Mouse (Mus musculus) midbrain, embryonic 15.5 days (tissue): ENCODE data around the gene Ppp2r3d. TPM values are rescaled to one million over a fixed set of nuclear protein-coding genes. Genes with fewer than 3 reads are reported as not detected.

ENCODE experiments used
- ATAC-seq: fragments of 200-750 bp; cut with Nextera tagmentation; replicated peaks from 2 replicates; pipeline ENCODE4 v1.8.0; 2017; ENCODE audit warnings: moderate TSS enrichment
- H3K27ac ChIP-seq: fragments of 300-500 bp; sonication (generic); 2 replicates; pipeline ENCODE4 v1.5.1; 2015; ENCODE audit warnings: mild to moderate bottlenecking, inconsistent platforms
- H3K27me3 ChIP-seq: fragments of 300-500 bp; sonication (generic); replicated peaks from 2 replicates; pipeline ENCODE4 v1.6.1; 2015; ENCODE audit warnings: inconsistent platforms
- H3K36me3 ChIP-seq: fragments of 300-500 bp; sonication (generic); replicated peaks from 2 replicates; pipeline ENCODE4 v1.6.1; 2015; ENCODE audit warnings: inconsistent platforms
- H3K4me1 ChIP-seq: fragments of 300-500 bp; sonication (generic); 2 replicates; pipeline ENCODE4 v1.6.1; 2015; ENCODE audit warnings: inconsistent platforms
- H3K4me2 ChIP-seq: fragments of 300-500 bp; sonication (generic); 2 replicates; pipeline ENCODE4 v1.6.1; 2015; ENCODE audit warnings: inconsistent platforms, mild to moderate bottlenecking, moderate library complexity
- H3K4me3 ChIP-seq: fragments of 300-500 bp; sonication (generic); 2 replicates; pipeline ENCODE4 v1.5.1; 2015; ENCODE audit warnings: mild to moderate bottlenecking, inconsistent platforms
- H3K9ac ChIP-seq: fragments of 300-500 bp; sonication (generic); 2 replicates; pipeline ENCODE4 v1.6.1; 2015; ENCODE audit warnings: mild to moderate bottlenecking, inconsistent platforms
- H3K9me3 ChIP-seq: fragments of 300-500 bp; sonication (generic); 2 replicates; pipeline ENCODE4 v1.6.1; 2016; ENCODE audit warnings: inconsistent platforms
- WGBS: fragments of 180-500 bp; shearing (Covaris S2); methylation state at CpG from one replicate; pipeline ENCODE4 v1.1.7; 2015; ENCODE audit warnings: mixed read lengths; 5-methylcytosine and 5-hydroxymethylcytosine counted together
- polyA plus RNA-seq: library from polyadenylated mRNA; unstranded; fragments of >200 nt; fragmentation: Nextera tagmentation; extraction: Ambion mirVana; gene quantifications from 2 replicates; pipeline ENCODE4 v1.2.1, GENCODE M21; 2015

Ppp2r3d gene
- polyA plus RNA-seq, 1 experiment from 2014 or later, result 179 TPM

DNA sequence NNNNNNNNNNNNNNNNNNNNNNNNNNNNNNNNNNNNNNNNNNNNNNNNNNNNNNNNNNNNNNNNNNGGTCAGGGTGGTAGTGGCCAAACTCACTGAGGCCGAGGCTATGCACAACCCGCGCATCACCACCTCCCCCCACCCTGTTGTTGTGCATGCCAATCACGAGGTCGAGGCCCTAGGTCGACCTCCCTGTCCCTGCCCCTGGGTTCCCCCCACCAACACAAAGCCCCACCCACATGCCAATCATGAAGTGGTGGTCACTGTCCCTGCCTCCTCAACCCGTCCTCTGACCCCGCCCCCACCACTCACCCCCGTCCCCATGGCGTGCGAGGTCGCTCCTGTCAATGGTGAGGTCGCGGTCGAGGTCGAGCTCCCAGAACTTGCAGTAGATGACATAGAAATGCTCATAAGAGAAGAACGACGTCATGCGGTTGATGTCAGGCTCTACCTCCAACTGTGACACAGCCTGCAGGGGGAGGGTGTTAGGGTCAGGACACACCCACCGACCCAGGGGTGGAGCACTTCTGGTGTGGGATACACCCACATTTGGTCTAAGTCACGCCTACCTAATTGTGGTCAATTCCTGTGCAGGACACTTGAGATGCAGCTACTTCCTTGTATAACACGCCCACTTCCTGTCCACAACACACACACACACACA, 37.9 kb downstream of the Ppp2r3d start:
- peaks cover 33% of the 10 kb centered on the region for H3K36me3 ChIP-seq
- no peaks in the 10 kb centered on the region for H3K27me3 ChIP-seq
- H3K27ac ChIP-seq, result no peak overlapping the region
- no peak overlapping the region for H3K4me3 ChIP-seq
- ATAC-seq, result peak; percentile 6; the same call in 1 of the 2 replicates
- H3K9ac ChIP-seq, result no peak overlapping the region
- H3K4me1 ChIP-seq, result no peaks in the 10 kb centered on the region
- WGBS, result 96% methylated on average over 19 of the region's 22 CpGs
- H3K4me2 ChIP-seq, result no peak overlapping the region
- peaks cover 15% of the 10 kb centered on the region for H3K9me3 ChIP-seq

- Histone ChIP-seq H3K4me3 (peak overlapping the region; percentile 77), H3K9ac (peak overlapping the region; percentile 64), H3K27ac (peak overlapping the region; percentile 97), H3K36me3 (no peaks in the 10 kb centered on the region), H3K27me3 (no peaks in the 10 kb centered on the region), H3K9me3 (no peaks in the 10 kb centered on the region), H3K4me1 (no peaks in the 10 kb centered on the region; the same call in 1 of the 2 replicates), H3K4me2 (peak overlapping the region; percentile 71)
- under 1% methylated on average over 46 of the region's 47 CpGs for WGBS
- peak; percentile 48 for ATAC-seq
These were observed 51.2 kb downstream of the Ppp2r3d start for GRCm38 (mm10) chr9:124425411-124425885.

- H3K4me1 ChIP-seq, result no peaks in the 10 kb centered on the region; the same call in 1 of the 2 replicates
- H3K27ac ChIP-seq, result peak overlapping the region; percentile 97
- no peaks in the 10 kb centered on the region for H3K9me3 ChIP-seq
- WGBS, result under 1% methylated on average over 48 of the region's 48 CpGs
- H3K4me2 ChIP-seq, result peak overlapping the region; percentile 71
- H3K4me3 ChIP-seq, result peak overlapping the region; percentile 77
- no peaks in the 10 kb centered on the region for H3K36me3 ChIP-seq
- no peaks in the 10 kb centered on the region for H3K27me3 ChIP-seq
- H3K9ac ChIP-seq, result peak overlapping the region; percentile 72
- ATAC-seq, result peak; percentile 81
These were observed 51.9 kb downstream of the Ppp2r3d start for GRCm38 (mm10) chr9:124424542-124425410.

DNA sequence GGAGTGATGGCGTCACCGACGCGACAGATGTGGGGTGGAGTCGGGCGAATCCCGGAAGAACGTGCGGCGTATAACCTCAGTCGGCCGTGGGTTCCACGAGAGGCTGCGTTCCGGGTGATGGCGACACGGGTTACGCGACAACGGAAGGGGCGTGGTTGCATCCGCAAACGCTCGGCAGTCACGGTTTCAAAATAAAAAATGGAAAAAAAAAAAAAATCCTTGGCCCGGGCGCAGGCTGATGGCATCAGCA, 52.5 kb downstream of the Ppp2r3d start:
- peak overlapping the region; percentile 97 for H3K27ac ChIP-seq
- H3K4me1 ChIP-seq, result no peaks in the 10 kb centered on the region; the same call in 1 of the 2 replicates
- H3K27me3 ChIP-seq, result no peaks in the 10 kb centered on the region
- H3K4me3 ChIP-seq, result peak overlapping the region; percentile 77
- peak overlapping the region; percentile 72 for H3K9ac ChIP-seq
- peak overlapping the region; percentile 71 for H3K4me2 ChIP-seq
- 0% methylated on average over 27 of the region's 27 CpGs for WGBS
- no peaks in the 10 kb centered on the region for H3K9me3 ChIP-seq
- peak; percentile 41 for ATAC-seq
- no peaks in the 10 kb centered on the region for H3K36me3 ChIP-seq

GRCm38 (mm10) chr9:124423552-124424291, 53.0 kb downstream of the Ppp2r3d start:
- peak overlapping the region; percentile 71 for H3K4me2 ChIP-seq
- H3K9ac ChIP-seq, result peak overlapping the region; percentile 72
- H3K4me1 ChIP-seq, result no peaks in the 10 kb centered on the region; the same call in 1 of the 2 replicates
- ATAC-seq, result peak; percentile 84
- peak overlapping the region; percentile 77 for H3K4me3 ChIP-seq
- no peaks in the 10 kb centered on the region for H3K36me3 ChIP-seq
- WGBS, result under 1% methylated on average over 74 of the region's 74 CpGs
- no peaks in the 10 kb centered on the region for H3K27me3 ChIP-seq
- no peaks in the 10 kb centered on the region for H3K9me3 ChIP-seq
- peak overlapping the region; percentile 97 for H3K27ac ChIP-seq

DNA sequence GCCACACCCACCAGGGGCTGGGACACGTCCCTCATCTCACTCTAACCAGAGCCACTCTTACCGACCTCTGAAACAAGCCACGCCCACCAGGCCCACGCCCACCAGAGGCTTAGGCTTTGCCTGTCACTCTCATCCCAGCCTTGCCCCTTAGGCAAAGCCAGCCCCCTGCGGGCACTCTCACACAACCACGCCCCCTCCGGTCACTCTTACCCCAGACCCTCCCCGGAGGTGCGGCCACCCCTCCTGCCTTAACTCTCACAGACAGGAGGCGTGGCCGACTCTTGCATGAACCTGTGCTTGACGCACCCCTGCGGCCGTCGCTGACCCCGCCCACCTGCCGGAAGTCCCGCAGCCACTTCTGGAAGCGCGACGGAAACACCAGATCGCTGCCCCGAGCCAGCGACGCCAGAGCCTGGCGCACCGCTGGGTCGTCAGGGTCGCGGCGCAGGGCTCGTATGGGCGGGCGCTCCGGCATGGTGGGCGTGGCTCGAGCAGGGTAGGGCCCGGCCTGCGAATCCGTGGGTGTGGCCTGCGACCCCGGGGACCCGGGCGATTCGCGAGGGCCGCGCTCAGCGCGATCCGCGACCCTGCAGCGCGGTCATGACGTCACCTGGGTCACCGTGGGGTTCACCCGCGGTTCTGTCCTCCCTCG, 53.7 kb downstream of the Ppp2r3d start:
- no peaks in the 10 kb centered on the region for H3K36me3 ChIP-seq
- H3K4me2 ChIP-seq, result peak overlapping the region; percentile 71
- WGBS, result under 1% methylated on average over 59 of the region's 59 CpGs
- no peaks in the 10 kb centered on the region; the same call in 1 of the 2 replicates for H3K4me1 ChIP-seq
- no peaks in the 10 kb centered on the region for H3K27me3 ChIP-seq
- H3K4me3 ChIP-seq, result peak overlapping the region; percentile 77
- peak overlapping the region; percentile 72 for H3K9ac ChIP-seq
- H3K9me3 ChIP-seq, result no peaks in the 10 kb centered on the region
- ATAC-seq, result peak; percentile 60
- H3K27ac ChIP-seq, result peak overlapping the region; percentile 97

- Histone ChIP-seq H3K9ac (peak overlapping the region; percentile 72), H3K27me3 (no peaks in the 10 kb centered on the region), H3K4me2 (peak overlapping the region; percentile 71), H3K36me3 (no peaks in the 10 kb centered on the region), H3K9me3 (no peaks in the 10 kb centered on the region), H3K4me1 (no peaks in the 10 kb centered on the region; the same call in 1 of the 2 replicates), H3K27ac (peak overlapping the region; percentile 97), H3K4me3 (peak overlapping the region; percentile 77)
- WGBS, result 4% methylated on average over 21 of the region's 25 CpGs
- no peak; the same call in 1 of the 2 replicates for ATAC-seq
These were observed 54.3 kb downstream of the Ppp2r3d start for GRCm38 (mm10) chr9:124422427-124422826.

DNA sequence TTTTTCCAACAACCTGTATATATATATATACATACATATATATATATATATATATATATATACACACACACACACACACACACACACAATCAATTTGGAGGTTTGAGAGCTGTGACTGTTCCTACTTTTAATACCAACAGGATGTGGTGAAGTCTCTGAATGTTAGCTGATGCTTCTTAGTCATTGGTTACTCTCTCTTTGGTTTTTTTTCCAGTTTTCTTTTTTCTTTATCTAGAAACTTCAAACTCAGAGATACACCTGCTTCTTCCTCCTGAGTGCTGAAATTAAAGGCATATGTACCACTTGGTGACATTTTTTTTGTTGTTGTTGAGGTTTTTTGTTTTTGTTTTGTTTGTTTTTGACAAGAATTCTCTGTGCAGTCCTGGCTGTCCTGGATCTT, 63.8 kb downstream of the Ppp2r3d start:
- no peak overlapping the region for H3K27ac ChIP-seq
- no peaks in the 10 kb centered on the region for H3K36me3 ChIP-seq
- no peak overlapping the region for H3K9ac ChIP-seq
- no peak for ATAC-seq
- no peaks in the 10 kb centered on the region for H3K4me1 ChIP-seq
- H3K9me3 ChIP-seq, result no peaks in the 10 kb centered on the region
- H3K27me3 ChIP-seq, result no peaks in the 10 kb centered on the region
- H3K4me3 ChIP-seq, result no peak overlapping the region
- no peak overlapping the region for H3K4me2 ChIP-seq

GRCm38 (mm10) chr9:124411553-124411952, 65.1 kb downstream of the Ppp2r3d start:
- Histone ChIP-seq H3K9ac (no peak overlapping the region), H3K36me3 (no peaks in the 10 kb centered on the region), H3K4me2 (no peak overlapping the region), H3K9me3 (no peaks in the 10 kb centered on the region), H3K27me3 (no peaks in the 10 kb centered on the region), H3K27ac (no peak overlapping the region), H3K4me3 (no peak overlapping the region), H3K4me1 (no peaks in the 10 kb centered on the region)
- no peak for ATAC-seq
- WGBS, result 76% methylated on average over 1 of the region's 1 CpGs

DNA sequence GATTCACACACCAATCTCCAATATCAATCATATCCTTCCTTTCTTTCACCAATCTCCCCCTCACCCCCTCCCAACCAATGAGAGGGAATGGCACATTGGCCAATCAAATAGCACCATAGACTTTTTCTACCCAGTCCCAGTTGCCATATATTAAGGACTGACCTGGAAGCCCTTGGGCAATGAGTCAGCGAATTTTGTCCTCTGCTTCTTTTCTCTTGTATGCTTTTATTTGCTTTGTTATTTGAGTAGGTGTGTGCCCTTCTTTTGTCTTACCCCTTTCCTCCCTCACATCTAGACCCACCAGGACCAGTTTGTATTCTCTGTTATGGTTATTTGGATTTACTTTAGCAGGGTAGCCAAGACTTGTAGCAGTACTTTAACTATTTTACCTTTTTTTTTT, 68.1 kb downstream of the Ppp2r3d start:
- WGBS, result 74% methylated on average over 1 of the region's 1 CpGs
- H3K9ac ChIP-seq, result no peak overlapping the region
- H3K36me3 ChIP-seq, result no peaks in the 10 kb centered on the region
- ATAC-seq, result no peak
- no peak overlapping the region for H3K4me2 ChIP-seq
- H3K4me3 ChIP-seq, result no peak overlapping the region
- H3K27ac ChIP-seq, result no peak overlapping the region
- no peaks in the 10 kb centered on the region for H3K27me3 ChIP-seq
- H3K4me1 ChIP-seq, result no peaks in the 10 kb centered on the region
- H3K9me3 ChIP-seq, result no peaks in the 10 kb centered on the region
